Mouse (Mus musculus) lung, adult 18-20 months (tissue): Measurements from ENCODE around the gene Ankrd36.
"Not testable (repeated sequence)": the region's sequence is repeated elsewhere in the genome, so short reads cannot be mapped to it uniquely, and the experiment has no call there.

Experiments
- DNase-seq, 2 experiments: peaks; one replicate each; pipeline ENCODE4 v3.0.0; 2022; ENCODE audit warnings: mixed read lengths in 2 of 2

Gene Ankrd36

DNA sequence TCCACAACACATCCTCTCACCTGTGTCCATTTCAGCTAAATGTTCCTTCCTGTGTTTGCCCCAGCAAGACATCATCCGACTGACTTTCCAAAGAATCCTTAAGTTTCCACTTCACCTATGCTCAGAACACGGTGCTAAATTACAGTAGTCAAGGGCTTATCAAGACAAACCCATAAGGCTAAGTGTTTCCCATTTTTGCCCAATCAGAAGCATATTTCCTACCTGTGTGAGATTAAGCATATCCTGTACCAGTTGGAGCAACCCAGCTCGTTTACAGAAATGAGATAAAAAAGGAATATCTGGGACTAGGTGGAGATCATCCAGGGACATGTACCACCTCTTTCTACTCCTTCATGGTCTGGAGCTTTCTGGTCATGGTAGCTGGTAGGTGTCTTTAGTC, 22.8 kb upstream of the Ankrd36 start:
- no peak for DNase-seq

DNA sequence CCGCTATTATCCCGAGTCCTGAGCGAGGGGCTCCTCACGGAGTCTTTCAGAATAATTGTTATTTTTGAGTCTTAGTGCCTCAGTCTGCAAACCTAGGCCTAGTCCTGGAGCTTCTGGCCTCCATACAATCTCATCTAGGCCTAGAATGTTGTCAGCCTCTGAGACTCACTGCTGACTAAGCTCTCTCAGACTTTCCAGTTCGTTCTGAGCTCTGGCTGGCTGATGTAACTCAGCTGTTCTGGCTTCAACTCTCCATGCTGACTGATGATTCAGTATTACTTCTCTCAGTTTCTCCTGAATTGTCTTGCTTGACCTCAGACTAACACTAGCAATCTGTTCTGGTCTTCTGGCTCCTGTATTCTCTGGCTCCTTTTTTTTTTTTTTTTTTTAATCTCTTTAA, 18.1 kb upstream of the Ankrd36 start:
- no peak for DNase-seq

DNA sequence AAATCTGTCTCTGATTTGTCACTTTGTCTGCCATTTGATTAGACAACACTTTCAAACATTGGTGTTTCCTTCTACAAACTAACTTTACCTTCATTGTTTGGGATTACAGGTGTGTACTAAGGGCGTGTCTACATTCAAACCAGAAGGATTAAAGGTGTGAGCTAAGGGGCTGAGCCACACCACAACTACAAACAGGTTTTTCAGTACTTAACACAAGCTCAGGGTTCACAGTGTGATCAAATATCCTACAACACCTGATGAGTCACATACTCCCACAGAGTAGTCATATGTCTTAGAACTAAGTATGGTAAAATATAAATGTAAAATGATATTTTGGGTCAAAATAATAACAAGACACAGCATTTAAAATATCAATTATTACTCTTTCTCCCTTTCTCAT, 17.6 kb upstream of the Ankrd36 start:
- no peak for DNase-seq

DNA sequence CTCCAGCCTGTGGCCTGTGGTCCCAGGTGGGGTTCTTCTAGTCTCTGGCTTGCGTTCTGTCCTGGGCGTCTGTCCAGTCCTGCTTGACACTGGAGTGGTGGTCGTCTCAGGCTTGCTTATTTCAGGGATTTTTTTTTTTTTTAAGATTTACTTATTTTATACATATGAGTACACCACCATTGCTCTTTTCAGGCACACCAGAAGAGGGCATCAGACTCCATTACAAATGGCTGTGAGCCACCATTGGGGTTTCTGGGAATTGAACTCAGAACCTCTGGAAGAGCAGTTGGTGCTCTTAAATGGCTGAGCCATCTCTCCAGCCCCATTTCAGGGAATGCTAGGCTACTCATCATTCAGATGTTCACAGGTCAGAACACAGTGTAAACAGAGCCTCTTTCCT, 9.2 kb upstream of the Ankrd36 start:
- DNase-seq = no peak

DNA sequence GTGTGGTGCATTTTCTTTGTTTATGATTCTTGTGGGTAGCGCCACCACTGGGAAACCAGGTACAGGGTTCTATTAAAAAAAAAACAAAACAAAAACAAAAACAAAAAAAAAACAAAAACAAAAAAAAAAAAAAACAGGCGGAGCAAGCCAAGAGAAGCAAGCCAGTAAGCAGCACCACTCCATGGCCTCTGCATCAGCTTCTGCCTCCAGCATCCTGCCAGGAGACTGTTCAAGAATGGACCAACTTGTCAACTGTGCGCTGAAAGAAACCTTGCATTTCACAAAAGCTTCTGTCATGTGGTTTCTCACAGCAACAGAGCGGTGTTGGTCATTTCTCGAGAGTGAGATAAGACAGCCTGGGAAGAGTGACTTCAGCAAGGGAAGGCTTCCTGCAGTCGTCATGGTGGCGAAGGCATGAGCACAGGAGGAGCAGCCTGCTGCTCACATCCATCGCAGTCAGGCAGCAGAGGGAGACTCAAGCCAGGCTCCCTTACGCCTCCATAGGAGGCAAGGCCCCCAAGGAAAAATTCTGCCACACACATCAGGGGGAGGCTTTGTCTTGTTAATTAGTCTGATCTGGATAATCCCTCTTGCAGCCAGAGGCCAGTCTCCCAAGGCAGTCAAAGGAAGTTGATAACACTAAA, 6.7 kb upstream of the Ankrd36 start:
- no peak for DNase-seq

DNA sequence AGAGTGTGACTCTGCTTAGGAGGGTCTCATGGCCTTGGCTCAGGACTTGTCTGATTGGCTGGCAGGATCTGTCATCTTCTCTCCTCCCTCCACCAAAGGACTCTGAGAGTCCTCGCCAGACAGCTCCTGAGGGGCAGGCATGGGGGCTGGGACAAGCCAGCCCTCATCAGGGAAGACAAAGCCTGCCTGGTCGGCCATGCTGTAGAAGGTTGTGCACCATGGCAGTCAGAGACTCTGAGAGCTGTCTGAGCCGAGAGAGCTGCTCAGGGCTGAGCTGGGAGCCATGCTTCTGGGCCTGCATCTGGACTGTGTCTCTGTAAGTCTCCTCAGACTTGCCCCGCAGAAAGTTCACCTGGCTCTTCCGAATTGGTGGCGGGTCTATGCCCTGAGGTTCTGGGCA, 5.6 kb upstream of the Ankrd36 start:
- DNase-seq = no peak

DNA sequence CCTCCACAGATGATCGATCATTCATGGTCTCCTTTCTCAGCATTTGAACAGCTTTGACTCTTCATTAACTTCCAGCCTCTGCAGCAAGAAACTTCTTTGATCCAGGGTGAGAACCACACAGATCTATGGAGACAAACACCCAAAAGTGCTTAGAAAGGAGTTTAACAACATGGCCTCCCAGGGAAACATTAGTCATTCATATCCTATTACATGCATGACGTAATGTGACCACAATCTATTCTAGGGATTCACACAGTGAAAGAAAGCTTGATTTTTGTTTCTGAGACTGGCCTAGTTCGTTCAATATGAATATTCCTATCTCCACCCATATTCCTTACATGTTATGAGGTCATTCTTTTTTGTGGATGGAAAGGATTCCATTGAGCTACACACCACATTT, 3.9 kb upstream of the Ankrd36 start:
- DNase-seq = no peak

DNA sequence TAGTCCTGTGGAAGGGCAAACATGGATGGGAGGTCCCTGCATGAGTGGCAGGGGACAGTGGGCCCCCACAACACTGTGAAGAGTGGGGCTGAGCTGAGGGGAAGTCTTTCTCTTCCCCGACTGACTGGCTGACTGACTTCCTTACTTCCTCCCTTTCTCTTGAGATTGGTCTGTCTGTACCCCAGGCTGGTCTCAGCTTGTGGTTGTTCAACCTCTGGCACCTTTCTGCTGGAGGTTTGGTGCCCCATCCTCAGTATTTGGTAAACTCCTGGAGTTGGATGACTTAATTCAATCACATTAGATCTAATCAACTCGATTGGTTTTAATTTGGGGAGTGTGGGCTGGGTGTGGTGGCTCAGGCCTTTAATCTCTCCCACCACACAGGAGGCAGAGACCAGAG, 3.0 kb upstream of the Ankrd36 start:
- no peak for DNase-seq

DNA sequence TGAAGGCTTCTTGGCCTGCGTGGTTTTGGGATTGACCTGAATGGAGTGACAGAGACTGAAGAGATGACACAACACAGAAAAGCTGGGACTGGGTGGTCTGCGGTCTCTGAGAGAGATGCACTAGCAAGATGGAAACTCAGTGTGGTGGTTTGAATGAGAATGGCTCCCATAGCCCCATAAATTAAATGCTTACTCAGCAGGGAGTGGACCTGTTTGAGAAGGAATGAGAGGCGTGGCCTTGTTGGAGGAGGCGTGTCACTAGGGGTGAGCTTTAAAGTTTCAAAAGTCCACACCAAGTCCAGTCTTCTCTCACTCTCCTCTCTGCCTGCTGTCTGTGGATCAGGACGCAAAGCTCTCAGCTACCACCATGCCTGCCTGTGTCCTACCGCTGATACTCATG, 1.8 kb upstream of the Ankrd36 start:
- DNase-seq = no peak

DNA sequence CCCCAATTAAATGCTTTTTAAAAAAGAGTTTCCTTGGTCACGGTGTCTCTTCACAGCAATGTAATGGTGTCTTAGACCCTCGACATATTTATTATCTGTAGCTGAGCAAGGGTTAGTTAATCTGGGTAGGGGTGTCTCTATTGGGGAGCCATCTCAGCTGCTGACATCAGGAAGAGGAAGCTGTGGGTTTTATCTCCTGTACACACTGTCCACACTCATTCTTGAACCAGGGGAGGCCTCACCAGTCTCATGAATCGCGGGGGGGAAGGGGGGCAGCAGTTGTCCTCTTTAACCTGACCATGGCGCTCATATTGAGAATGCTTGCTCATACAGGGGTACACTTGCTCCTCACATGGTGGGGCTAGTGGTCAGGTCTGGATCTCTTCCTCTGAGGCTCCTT, 1.4 kb upstream of the Ankrd36 start:
- no peak for DNase-seq

DNA sequence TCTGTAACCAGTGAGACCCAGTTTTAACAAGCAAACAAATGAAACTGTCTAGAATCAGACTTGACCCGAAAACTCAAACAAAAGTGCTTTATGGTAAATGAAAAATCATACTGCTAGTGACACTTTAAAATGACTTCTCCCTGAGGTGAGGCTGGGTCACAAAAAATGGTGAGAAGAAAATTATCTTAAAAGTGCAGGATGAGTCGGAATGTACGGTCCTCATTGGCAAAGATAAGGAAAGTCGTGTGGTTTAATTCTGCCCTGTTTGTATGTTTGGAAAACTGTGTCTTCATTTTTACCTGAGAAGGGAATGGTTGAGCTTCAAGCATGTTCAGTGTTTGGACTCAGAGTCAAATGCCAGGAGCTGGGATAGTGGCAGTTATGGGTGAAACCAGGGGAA, 2.4 kb downstream of the Ankrd36 start:
- DNase-seq = no peak

DNA sequence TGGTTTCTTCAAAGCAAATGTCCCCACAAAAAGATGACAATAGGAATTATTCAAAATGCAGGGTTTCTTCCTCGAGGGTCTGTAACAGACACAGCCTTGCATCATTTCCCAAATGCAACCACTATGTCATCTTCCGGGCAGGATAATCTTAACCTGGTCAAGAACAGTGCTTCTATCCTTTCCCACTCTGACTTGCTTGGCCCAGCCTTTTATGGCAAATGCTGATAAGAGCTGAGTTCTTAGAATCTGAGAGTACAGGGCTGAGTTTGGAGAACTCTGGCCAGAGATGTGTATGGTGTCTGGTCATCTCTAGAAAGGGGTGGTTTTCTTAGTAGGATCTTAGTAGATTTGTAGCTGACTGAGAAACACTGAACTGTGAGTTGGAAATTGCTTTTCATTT, 4.3 kb downstream of the Ankrd36 start:
- no peak for DNase-seq

DNA sequence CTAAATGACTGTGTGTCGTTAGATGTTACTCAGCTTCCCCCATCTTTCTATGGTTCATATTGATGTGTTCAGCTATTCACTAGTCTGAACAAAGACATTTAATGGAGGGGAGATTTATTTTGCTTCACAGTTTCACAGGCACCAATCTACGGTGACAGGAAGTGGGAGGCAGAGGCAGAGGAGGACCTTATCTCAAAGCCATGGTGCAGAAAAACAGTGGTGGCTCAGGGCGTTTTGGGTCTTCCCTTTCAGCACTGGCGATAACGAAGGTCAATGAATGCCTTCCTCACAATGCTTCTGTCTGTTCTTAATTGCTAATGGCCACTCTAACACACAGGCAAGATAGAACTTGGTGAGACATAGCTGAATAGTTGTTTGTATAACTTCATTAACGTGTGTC, 5.6 kb downstream of the Ankrd36 start:
- DNase-seq = no peak

DNA sequence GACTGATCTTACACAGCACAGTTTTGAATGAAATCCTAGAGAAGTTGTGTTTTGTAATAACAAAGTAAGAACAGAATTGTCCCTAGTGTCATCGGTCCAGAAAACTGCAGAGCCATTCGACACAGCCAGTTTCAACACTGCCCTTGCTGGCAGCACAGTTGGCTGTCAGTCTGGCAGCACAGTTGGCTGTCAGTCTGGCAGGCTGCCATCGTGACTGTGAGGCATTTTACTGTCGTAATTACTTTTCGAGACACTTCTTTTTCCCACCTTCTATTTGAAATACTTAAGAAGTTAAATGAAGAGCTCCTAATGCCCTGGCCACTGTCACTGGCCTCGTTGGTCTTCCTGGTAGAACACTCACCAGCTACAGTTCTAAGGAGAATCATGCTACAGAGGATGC, 22.9 kb downstream of the Ankrd36 start:
- peak; percentile 25 to 31 for DNase-seq

DNA sequence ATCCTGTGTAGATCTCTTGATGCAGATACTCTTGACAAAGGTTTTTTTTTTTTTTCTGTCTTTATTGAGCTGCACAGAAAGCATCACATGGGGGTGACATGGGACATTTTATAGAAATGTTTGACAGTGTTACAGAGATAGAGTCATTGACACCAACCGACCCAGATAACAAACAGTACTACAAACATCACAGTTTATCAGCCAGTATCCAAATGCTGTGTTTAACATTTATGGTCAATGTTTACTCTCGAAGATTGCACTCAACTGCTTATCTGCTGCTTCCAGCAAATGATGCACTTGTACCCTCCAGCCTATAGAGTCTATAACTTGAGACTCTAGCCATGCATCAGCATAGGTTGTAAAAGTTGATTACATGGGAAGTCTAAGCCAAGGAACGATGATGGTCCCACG, 25.9 kb downstream of the Ankrd36 start:
- DNase-seq = no peak

DNA sequence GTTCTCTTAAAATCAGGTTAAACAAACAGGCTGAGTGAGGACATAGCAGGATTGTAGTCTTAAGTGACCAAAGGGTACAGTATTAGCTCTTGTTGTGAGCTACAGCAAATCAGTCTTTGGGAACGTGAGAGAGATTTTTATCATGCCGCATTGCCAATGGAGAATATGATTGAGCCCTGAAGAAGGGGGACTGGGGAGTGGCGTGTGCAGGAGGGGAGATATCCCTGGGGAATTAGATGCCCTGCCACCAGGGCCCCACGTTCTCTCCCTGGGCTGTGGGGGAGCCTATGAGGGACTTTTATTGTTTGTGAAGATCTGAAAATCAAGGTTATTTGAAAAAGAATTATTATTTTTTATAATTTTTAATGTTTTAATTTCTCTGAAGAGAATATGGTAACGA, 26.3 kb downstream of the Ankrd36 start:
- DNase-seq = no peak

DNA sequence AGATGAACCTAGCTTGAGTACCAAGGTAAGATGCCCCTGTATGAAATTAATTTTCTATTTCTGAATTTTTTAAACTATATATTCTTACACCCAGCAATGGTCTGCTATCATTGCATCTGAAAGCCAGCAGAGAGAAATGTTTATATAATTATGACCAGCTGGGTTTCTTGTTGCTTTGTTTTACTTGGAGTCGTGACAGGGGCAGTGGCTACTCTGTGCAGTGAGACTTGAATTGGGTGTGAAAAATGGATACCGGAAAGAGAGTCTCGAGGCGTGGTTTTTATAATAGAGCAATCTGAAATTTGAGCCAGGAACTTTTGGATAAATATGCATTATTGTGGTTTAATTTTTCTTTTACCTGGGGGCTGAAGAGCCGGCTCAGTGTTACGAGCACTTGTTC, 27.3 kb downstream of the Ankrd36 start:
- peak in 1 of 2 experiments; percentile 14 for DNase-seq

DNA sequence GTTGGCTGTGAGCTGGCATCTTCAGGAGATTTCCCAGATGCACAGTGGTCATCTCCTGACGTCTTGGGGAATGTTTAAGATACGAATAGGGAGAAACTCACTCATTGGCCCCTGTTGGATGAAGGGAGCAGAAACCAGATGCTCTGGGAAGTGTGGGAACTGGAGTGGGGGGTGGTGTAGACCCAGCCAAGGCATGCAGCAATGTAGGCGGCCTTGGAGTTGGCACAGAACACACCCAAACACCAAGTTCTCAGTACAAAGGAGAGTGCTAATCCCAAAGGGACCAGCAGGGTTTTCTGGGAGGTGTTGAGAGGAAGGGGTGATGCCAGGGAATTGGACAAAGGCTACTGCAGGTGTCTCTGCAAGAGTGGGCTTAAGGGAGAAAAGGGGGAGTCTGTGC, 35.9 kb downstream of the Ankrd36 start:
- no peak for DNase-seq

DNA sequence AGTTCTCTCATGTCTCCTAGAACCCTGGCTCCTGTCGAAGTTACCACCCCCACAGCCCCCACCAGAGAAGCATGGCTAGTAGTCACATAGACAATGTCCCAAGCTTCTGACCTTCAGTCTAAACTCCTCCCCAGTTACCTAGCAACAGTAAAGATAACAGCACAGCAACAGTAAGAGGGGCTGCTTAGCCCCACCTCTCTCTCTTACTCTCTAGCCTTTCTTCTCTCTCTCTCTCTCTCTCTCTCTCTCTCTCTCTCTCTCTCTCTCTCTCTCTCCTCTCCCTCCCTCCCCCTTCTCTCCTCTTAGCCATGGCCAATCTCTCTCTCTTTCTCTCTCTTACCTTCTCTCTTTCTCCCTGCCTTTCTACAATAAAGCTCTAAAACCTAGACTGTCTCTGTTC, 42.4 kb downstream of the Ankrd36 start:
- DNase-seq = not testable (repeated sequence)

DNA sequence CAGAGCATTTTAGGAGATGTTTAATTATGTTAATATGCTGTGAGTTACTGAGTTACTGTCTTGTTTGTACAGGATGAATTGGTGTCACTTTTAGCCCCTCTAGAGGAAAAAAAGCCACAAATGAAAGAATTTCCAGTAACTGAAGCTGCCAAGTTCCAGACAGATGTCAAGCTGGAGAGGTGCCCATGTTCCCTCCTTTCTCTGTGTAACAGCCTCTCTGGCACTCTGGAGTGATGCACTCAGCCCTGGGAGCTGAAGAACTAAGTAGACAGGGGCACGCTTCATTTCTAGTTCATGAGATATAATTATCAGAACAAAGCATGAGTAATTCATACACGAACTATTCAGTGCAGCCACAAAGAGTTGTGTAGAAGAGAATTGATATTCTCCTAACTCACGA, 45.0 kb downstream of the Ankrd36 start:
- DNase-seq = no peak

DNA sequence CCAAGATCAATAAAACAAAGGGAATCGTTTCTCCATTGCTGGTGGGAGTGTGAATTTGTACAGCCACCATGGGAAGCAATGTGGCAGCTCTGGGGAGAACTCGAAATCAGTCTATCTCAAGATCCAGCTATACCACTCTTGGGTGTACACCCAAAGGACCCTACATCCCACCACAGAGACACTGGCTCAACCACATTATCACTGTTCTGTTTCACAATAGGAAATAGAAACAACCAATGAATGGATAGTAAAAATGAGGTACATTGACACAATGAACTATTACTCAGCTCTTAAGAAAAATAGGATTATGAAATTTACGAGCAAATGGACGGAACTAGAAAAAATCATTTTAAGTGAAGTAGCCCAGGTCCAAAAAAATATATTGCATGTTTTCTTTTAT, 55.6 kb downstream of the Ankrd36 start:
- no peak for DNase-seq

DNA sequence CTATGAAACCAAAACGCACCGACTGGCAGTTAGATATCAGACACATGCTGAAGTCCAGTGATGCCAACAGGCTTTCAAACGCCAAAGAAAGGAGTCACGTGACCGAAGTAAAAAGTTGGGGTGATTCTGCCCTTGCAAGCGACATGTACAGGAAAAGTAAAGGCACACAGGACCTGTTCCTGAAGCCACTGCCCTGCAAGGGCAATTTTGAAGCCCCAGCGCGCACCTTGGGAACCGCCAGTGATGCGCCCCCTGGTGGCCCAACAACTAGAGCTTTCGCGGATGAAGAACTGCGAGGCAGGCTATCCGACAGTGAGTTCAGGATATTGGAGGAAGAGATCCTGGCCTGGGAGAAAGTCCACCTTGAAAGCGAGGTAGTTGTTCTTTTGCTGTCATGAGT, 59.5 kb downstream of the Ankrd36 start:
- peak; percentile 67 to 79 for DNase-seq

DNA sequence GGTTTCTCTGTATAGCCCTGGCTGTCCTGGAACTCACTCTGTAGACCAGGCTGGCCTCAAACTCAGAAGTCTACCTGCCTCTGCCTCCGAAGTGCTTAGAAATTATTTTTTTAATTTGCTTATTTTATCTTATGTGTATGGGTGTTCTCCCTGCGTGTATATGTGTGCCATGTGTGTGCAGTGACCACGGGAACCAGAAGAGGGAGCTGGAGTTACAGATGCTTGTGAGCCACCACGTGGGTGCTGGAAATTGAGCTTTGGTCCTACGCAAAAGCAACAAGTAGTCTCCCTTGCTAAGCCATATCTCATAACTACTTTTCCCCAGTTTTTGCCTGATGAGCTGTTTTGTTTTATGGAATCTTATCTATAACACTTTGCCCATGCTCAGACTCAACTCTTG, 73.6 kb downstream of the Ankrd36 start:
- DNase-seq = no peak

DNA sequence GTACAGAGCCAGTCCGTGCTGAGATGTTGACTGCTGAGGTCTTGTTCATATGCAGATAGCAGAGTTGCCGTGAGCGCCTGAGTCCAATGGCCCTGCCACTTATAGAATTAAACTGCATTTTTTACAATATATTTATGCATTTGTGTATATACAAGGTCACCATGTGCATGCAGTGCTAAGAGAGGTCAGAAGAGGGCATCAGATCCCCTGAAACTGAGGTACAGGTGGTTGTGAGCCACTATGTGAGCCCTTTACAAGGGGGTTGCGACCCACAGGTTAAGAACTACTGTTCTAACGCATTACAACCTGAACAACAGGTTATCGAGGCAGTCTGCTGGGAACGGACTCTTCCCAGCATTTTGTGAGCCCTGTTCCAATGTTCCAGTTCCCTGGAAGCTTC, 80.8 kb downstream of the Ankrd36 start:
- no peak for DNase-seq

DNA sequence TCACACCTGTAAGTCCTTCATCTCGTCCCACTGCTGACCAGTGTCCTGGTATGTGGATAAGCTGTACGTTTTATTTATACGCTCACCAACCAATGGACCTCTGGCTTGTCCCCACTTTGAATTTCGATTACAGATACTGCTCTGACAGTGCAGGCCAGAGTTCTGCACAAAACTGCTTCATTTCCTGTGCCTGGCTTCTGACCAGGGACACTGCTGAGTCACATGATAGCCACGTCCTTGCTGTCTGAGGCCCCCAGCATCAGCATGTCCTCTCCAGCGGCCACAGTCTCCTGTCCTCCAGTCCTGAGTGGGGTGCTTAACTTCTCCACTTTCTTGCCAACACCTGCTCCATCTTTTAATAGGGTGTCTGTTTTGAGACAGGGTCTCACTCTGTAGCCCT, 113.1 kb downstream of the Ankrd36 start:
- no peak for DNase-seq

DNA sequence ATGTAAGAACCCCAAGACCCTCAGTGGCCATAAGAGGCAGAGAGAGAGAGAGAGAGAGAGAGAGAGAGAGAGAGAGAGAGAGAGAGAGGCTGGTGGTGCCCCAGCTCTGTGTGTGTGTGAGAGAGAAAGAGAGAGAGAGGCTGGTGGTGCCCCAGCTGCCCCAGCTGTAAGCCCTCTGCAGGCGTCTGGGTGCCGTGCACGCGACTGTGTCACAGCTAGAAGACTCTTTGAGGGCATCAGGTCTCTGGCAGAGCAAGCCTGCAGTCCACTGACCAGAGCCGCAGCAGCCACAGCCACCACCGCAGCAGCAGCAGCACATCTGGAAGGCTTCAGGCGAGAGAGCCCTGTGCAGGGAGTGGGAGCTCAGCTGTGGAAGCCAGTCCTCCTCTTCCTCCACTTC, 114.8 kb downstream of the Ankrd36 start:
- no peak for DNase-seq
